9 mouse cellular contexts compared by ENCODE assay signal in the genomic region with DNA sequence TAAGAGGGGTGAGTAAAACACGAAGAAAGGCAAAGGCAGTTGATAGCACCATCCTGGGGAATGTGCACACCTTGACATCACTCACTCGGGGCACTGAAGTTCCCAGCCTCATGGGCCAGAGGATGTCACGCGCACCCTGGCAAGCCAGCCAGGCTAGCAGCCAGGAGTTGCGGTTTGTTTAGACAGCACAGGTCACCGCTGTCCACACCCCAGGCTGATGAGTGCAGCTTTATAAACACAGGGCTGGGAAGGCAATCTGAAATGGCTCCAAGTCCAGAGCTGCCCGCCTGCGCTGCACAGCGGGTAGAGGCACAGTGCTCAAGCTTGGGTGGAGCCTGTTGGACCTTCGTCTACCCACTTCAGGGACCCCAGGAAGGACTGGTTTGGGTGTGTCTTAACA.
A peak's percentile ranks its signal among the peaks of the same experiment; 100 is the strongest.
DNase-seq lines count a peak whose midpoint lies in the region; ATAC-seq lines count a peak whose summit lies in the region.
"Had no signal": no experiment of that assay in that cellular context is flagged by ENCODE, and none has a peak within 500 bp of the region (broad histone marks: within the 10 kb centered on the region; RNA-seq: fewer than 3 reads in every experiment).

No protein-coding gene starts in this region.

- H3K9ac ChIP-seq in lung, embryonic 15.5 days, result no peak overlapping the region

- 26% methylated on average over 10 of the region's 10 CpGs for WGBS in lung, embryonic 15.5 days

- no peaks in the 10 kb centered on the region for H3K36me3 ChIP-seq in lung, embryonic 15.5 days
- H3K36me3 ChIP-seq: embryonic facial prominence, embryonic 10.5 days had no signal

- no peak overlapping the region for H3K4me3 ChIP-seq in lung, embryonic 15.5 days
- H3K4me3 ChIP-seq: embryonic facial prominence, embryonic 10.5 days had no signal

- intact Hi-C loops in heart, postnatal 25 days (cut with DNase I), result no loop called here

- no peak overlapping the region for H3K27ac ChIP-seq in lung, embryonic 15.5 days
- H3K27ac ChIP-seq: embryonic facial prominence, embryonic 10.5 days; macrophage had no signal

- H3K4me2 ChIP-seq in lung, embryonic 15.5 days, result no peak overlapping the region

- no peaks in the 10 kb centered on the region for H3K9me3 ChIP-seq in lung, embryonic 15.5 days
- H3K9me3 ChIP-seq: embryonic facial prominence, embryonic 10.5 days had no signal

- peak; percentile 71 for DNase-seq in 3T3-L1 (ENCODE audit: low read depth, low spot score)
- peak; percentile 63 for DNase-seq in Muller cell, postnatal 12 days (ENCODE audit: inconsistent ontology term)
- peak; percentile 20 for DNase-seq in heart, postnatal 25 days (ENCODE audit: low spot score)
- DNase-seq in c-Kit-positive CD71-positive TER-119-positive erythroid progenitor cells, embryonic 14.5 days (ENCODE audit: low spot score), result no peak
- no peak for DNase-seq in adrenal gland, adult 8-10 months
- DNase-seq in layer of hippocampus, adult 8-10 months (ENCODE audit: low spot score in 2 of 2), result no peak

- peaks cover 15% of the 10 kb centered on the region; the same call in 1 of the 2 replicates for H3K4me1 ChIP-seq in lung, embryonic 15.5 days

- peak; percentile 75 for ATAC-seq in lung, embryonic 15.5 days (ENCODE audit: borderline replicate concordance, extremely low read depth, low FRiP score, low TSS enrichment)

- peaks cover 6% of the 10 kb centered on the region; the same call in 1 of the 2 replicates for H3K27me3 ChIP-seq in lung, embryonic 15.5 days

Comparison
In these comparisons a context has a peak if more than half of its experiments do, and no peak if none do; other contexts are left out.
1. DNase-seq: peak in 3T3-L1 (single experiment), Muller cell, postnatal 12 days (single experiment) and heart, postnatal 25 days (single experiment); none in c-Kit-positive CD71-positive TER-119-positive erythroid progenitor cells, embryonic 14.5 days (single experiment), adrenal gland, adult 8-10 months (single experiment) and layer of hippocampus, adult 8-10 months (0 of 2).